Mouse (Mus musculus): ENCODE measurements around the gene Snd1. TPM values are rescaled to one million over a fixed set of nuclear protein-coding genes. Genes with fewer than 3 reads are reported as not detected.

Gene Snd1
- total RNA-seq, 1 experiment: 343 TPM

GRCm38 (mm10) chr6:28450977-28451376 is 24.0 kb upstream of the Snd1 start:
- no peak for DNase-seq (ENCODE audit: low read depth, low spot score)
- peak overlapping the region; percentile 38 to 47; a peak in 3 of 4 replicates for H3K4me3 ChIP-seq (ENCODE audit: insufficient read depth in 1 of 2, low read depth in 1 of 2, low read length in 2 of 2, poor library complexity in 1 of 2, severe bottlenecking in 1 of 2)
- no peaks in the 10 kb centered on the region for H3K9me3 ChIP-seq (ENCODE audit: control insufficient read depth, insufficient read depth, low read depth, low read length)
- no peaks in the 10 kb centered on the region for H3K36me3 ChIP-seq (ENCODE audit: control insufficient read depth, insufficient read depth, low read length, poor library complexity, severe bottlenecking)
- H3K27ac ChIP-seq (ENCODE audit: insufficient read depth, low read depth, low read length, poor library complexity, severe bottlenecking): no peak overlapping the region
- in situ Hi-C loops (cut with MboI; ENCODE audit: low sequenced_read_pairs in 2 of 2, unreplicated experiment in 2 of 2): no loop called here
- no peak overlapping the region for H3K9ac ChIP-seq (ENCODE audit: insufficient read depth, low read depth, low read length, poor library complexity, severe bottlenecking)
- TF ChIP-seq ZC3H11A (IDR thresholded peaks at IDR 0.05; ENCODE audit: borderline replicate concordance, low read depth, low read length): no peak
- TF ChIP-seq ZNF384 (IDR thresholded peaks at IDR 0.05; ENCODE audit: low read depth, low read length): no peak
- TF ChIP-seq CHD2 (IDR thresholded peaks at IDR 0.05; ENCODE audit: low read depth, low read length): no peak
- TF ChIP-seq MAFK (IDR thresholded peaks at IDR 0.05; ENCODE audit: insufficient read depth, low read depth, low read length): no peak
- TF ChIP-seq HCFC1 (IDR thresholded peaks at IDR 0.05; ENCODE audit: borderline replicate concordance, insufficient read depth, low read length): no peak
- no peaks in the 10 kb centered on the region for H3K4me1 ChIP-seq (ENCODE audit: control insufficient read depth in 2 of 2, insufficient read depth in 2 of 2, low read length in 2 of 2, poor library complexity in 1 of 2)

DNA sequence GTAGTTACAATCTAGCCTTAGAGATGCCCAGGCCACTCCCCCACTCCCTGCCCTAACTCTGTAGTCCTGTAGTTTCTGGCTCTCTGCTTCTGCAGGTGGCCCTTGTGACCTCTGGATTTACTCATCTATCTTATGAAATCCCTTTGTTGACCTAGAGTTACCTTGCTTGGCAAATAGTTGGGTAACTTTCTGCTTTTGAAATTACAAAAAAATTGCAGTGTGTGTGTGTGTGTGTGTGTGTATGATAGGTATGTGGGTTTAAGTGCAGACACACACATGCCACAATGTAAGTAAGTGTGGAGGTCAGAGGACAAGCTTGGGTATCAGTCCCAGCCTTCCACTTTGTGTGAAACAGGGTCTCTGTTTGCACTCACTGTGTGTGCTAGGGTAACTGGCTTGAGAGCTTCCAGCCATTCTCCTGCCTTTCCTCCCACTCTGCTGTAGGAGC is 15.7 kb upstream of the Snd1 start:
- no peak overlapping the region for H3K27ac ChIP-seq (ENCODE audit: insufficient read depth, low read depth, low read length, poor library complexity, severe bottlenecking)
- in situ Hi-C loops (cut with MboI; ENCODE audit: low sequenced_read_pairs in 2 of 2, unreplicated experiment in 2 of 2): no loop called here

GRCm38 (mm10) chr6:28460534-28460933 is 14.4 kb upstream of the Snd1 start:
- Histone ChIP-seq H3K9ac (ENCODE audit: insufficient read depth, low read depth, low read length, poor library complexity, severe bottlenecking) (no peak overlapping the region), H3K9me3 (ENCODE audit: control insufficient read depth, insufficient read depth, low read depth, low read length) (peaks cover 7% of the 10 kb centered on the region; the same call in 1 of the 2 replicates), H3K27ac (ENCODE audit: insufficient read depth, low read depth, low read length, poor library complexity, severe bottlenecking) (no peak overlapping the region), H3K4me1 (ENCODE audit: control insufficient read depth in 2 of 2, insufficient read depth in 2 of 2, low read length in 2 of 2, poor library complexity in 1 of 2) (no peaks in the 10 kb centered on the region), H3K36me3 (ENCODE audit: control insufficient read depth, insufficient read depth, low read length, poor library complexity, severe bottlenecking) (no peaks in the 10 kb centered on the region), H3K4me3 (ENCODE audit: insufficient read depth in 1 of 2, low read depth in 1 of 2, low read length in 2 of 2, poor library complexity in 1 of 2, severe bottlenecking in 1 of 2) (no peak overlapping the region)
- in situ Hi-C loops (cut with MboI; ENCODE audit: low sequenced_read_pairs in 2 of 2, unreplicated experiment in 2 of 2): no loop called here
- DNase-seq (ENCODE audit: low read depth, low spot score): no peak
- TF ChIP-seq HCFC1 (IDR thresholded peaks at IDR 0.05; ENCODE audit: borderline replicate concordance, insufficient read depth, low read length) (no peak), ZNF384 (IDR thresholded peaks at IDR 0.05; ENCODE audit: low read depth, low read length) (no peak), ZC3H11A (IDR thresholded peaks at IDR 0.05; ENCODE audit: borderline replicate concordance, low read depth, low read length) (no peak), CHD2 (IDR thresholded peaks at IDR 0.05; ENCODE audit: low read depth, low read length) (no peak), MAFK (IDR thresholded peaks at IDR 0.05; ENCODE audit: insufficient read depth, low read depth, low read length) (no peak)

More for the DNA sequence above, 15.7 kb upstream of the Snd1 start:
- H3K9ac ChIP-seq (ENCODE audit: insufficient read depth, low read depth, low read length, poor library complexity, severe bottlenecking): no peak overlapping the region
- H3K36me3 ChIP-seq (ENCODE audit: control insufficient read depth, insufficient read depth, low read length, poor library complexity, severe bottlenecking): no peaks in the 10 kb centered on the region
- no peak overlapping the region for H3K4me3 ChIP-seq (ENCODE audit: insufficient read depth in 1 of 2, low read depth in 1 of 2, low read length in 2 of 2, poor library complexity in 1 of 2, severe bottlenecking in 1 of 2)
- H3K9me3 ChIP-seq (ENCODE audit: control insufficient read depth, insufficient read depth, low read depth, low read length): peaks cover 7% of the 10 kb centered on the region; the same call in 1 of the 2 replicates
- TF ChIP-seq CHD2 (IDR thresholded peaks at IDR 0.05; ENCODE audit: low read depth, low read length): no peak
- TF ChIP-seq ZC3H11A (IDR thresholded peaks at IDR 0.05; ENCODE audit: borderline replicate concordance, low read depth, low read length): no peak
- no peak for TF ChIP-seq ZNF384 (IDR thresholded peaks at IDR 0.05; ENCODE audit: low read depth, low read length)
- no peak for TF ChIP-seq MAFK (IDR thresholded peaks at IDR 0.05; ENCODE audit: insufficient read depth, low read depth, low read length)
- no peak for TF ChIP-seq HCFC1 (IDR thresholded peaks at IDR 0.05; ENCODE audit: borderline replicate concordance, insufficient read depth, low read length)
- DNase-seq (ENCODE audit: low read depth, low spot score): no peak
- no peaks in the 10 kb centered on the region for H3K4me1 ChIP-seq (ENCODE audit: control insufficient read depth in 2 of 2, insufficient read depth in 2 of 2, low read length in 2 of 2, poor library complexity in 1 of 2)

DNA sequence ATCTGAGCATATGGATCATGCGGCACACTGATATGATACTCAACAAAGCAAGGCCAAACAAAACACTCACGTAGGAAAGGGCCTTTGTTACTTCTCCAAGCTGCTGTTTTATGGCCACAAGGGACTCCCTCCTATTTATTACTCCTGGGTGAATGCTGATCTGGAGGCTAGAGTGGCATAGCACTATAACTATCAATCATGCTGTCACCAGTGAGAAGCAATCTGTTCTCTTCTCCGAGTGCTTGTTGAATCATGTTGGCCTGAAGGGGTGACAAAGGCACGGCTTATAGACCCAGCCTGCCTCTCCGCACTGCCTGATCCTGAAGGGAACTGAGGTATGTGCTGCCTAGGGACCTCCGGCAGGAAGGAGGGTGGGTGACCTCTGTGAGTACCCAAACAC is 10.3 kb upstream of the Snd1 start:
- no peak overlapping the region for H3K9ac ChIP-seq (ENCODE audit: insufficient read depth, low read depth, low read length, poor library complexity, severe bottlenecking)
- no peak overlapping the region for H3K4me3 ChIP-seq (ENCODE audit: insufficient read depth in 1 of 2, low read depth in 1 of 2, low read length in 2 of 2, poor library complexity in 1 of 2, severe bottlenecking in 1 of 2)
- TF ChIP-seq CHD2 (IDR thresholded peaks at IDR 0.05; ENCODE audit: low read depth, low read length) (no peak), ZNF384 (IDR thresholded peaks at IDR 0.05; ENCODE audit: low read depth, low read length) (no peak), HCFC1 (IDR thresholded peaks at IDR 0.05; ENCODE audit: borderline replicate concordance, insufficient read depth, low read length) (no peak)
- no peaks in the 10 kb centered on the region for H3K9me3 ChIP-seq (ENCODE audit: control insufficient read depth, insufficient read depth, low read depth, low read length)
- in situ Hi-C loops (cut with MboI; ENCODE audit: low sequenced_read_pairs in 2 of 2, unreplicated experiment in 2 of 2): no loop called here
- H3K4me1 ChIP-seq (ENCODE audit: control insufficient read depth in 2 of 2, insufficient read depth in 2 of 2, low read length in 2 of 2, poor library complexity in 1 of 2): no peaks in the 10 kb centered on the region
- DNase-seq (ENCODE audit: low read depth, low spot score): no peak
- no peak overlapping the region for H3K27ac ChIP-seq (ENCODE audit: insufficient read depth, low read depth, low read length, poor library complexity, severe bottlenecking)
- no peaks in the 10 kb centered on the region for H3K36me3 ChIP-seq (ENCODE audit: control insufficient read depth, insufficient read depth, low read length, poor library complexity, severe bottlenecking)
